Mouse (Mus musculus): ENCODE measurements at regions not wholly inside any gene's neighbourhood (a gene's known extent, or its start where the extent isn't known, plus 50 kb on each side); places are given as distances from the start of the nearest gene placed in this dataset.
"Not testable (repeated sequence)": the region's sequence is repeated elsewhere in the genome, so short reads cannot be mapped to it uniquely, and the experiment has no call there.

DNA sequence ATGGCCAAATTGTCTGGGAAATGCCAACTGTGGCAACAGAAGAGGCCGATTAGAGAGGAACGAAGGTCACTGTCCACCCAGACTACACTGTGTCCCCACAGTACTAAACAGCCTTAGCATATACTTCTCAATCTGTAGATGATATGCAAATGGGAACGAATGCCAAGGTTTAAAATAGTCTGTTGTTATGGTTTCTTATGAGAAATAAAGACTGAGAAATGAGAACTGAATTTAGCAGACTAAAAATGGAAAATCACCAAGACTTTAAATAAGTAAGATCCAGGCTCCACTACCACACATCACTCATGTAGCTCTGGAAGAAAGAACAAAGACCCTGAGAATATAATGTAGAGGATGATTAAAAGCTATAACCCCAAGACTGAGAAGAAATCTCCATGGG lies 121.7 kb upstream of the Gcfc2 start:
- POLR2A ChIA-PET = no interaction called here
- CTCF ChIA-PET = no interaction called here

DNA sequence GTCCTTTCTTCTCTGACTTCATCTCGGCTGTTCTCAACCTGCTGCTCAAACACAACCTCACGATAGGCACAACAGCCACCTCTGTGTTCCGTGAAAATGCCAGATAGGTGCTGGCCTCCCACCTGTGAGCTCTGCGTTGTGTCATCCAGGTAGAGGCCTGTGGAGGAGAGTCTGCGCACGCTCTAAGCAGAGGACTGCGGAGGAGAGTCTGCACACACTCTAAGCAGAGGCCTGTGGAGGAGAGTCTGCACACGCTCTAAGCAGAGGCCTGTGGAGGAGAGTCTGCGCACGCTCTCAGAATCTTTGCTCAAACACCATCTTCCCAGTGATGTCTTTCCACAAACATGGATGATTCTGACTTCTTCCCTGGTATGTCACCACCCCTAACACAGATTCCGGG lies 117.5 kb upstream of the Gcfc2 start:
- ChIA-PET POLR2A (interaction anchor here in 1 of 4 experiments (0.6 kb wide), 1 partner anchor 170 kb away, joined by 3 read pairs; no protein-coding TSS in a partner anchor), CTCF (no interaction called here)

GRCm38 (mm10) chr6:81808712-81809111 lies 114.8 kb upstream of the Gcfc2 start:
- ChIA-PET POLR2A (no interaction called here), CTCF (no interaction called here)

DNA sequence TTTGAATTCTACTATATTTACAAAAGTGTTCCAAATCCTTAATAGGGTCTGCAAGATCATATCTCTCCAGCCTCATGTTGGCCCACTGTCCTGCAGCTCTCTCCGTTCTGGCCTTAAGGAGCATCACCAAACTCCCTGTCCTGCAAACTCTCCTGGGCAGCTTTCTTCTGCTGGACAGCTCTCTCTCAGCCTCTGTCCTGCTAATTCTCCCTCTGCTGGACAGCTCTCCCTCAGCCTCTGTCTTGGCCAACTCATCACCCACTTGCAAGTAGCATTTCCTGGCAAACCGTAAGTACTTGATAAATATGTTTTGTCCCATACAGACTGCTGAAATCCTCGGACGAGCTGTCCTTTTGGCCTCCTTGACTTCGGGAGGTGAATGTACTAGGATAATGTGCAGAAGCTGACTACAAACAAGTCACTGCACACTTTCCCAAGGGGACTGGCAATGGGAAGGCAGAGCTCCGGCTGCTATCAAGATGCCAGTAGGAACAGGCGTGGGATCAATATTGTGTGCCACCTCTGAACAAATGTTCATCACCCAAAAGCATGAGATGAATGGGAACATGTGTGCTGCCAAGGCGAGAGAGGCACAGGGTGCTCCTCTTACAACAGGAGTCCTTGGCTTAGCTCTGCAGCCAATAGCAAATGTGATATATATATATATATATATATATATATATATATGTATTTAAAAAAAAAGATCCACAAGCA lies 108.1 kb upstream of the Gcfc2 start:
- CTCF ChIA-PET = interaction anchor here in 3 of 4 experiments (1.1 to 1.6 kb wide), 3 partner anchors 8 to 20 kb away, joined by 3 to 5 read pairs (median 5); no protein-coding TSS in a partner anchor
- POLR2A ChIA-PET = no interaction called here

- ChIA-PET POLR2A (no interaction called here), CTCF (interaction anchor here in 3 of 4 experiments (1.1 to 1.6 kb wide), 3 partner anchors 9 to 21 kb away, joined by 3 to 5 read pairs (median 5); no protein-coding TSS in a partner anchor)
These were observed 107.5 kb upstream of the Gcfc2 start for GRCm38 (mm10) chr6:81815962-81816338.

GRCm38 (mm10) chr6:81817050-81817827 lies 106.2 kb upstream of the Gcfc2 start:
- ChIA-PET CTCF (interaction anchor here in 3 of 4 experiments (0.5 to 1.3 kb wide), 3 partner anchors 11 to 809 kb away, joined by 3 to 5 read pairs (median 4); no protein-coding TSS in a partner anchor), POLR2A (no interaction called here)

DNA sequence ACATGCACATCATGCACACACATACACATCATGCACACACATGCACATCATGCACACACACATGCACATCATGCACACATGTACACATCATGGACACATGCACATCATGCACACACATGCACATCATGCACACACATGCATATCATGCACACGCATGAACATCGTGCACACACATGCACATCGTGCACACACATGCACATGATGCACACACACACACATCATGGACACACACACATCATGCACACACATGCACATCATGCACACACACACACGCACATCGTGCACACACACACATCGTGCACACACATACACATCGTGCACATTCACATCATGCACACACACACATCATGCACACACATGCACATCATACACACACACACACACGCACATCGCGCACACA lies 104.9 kb upstream of the Gcfc2 start:
- ChIA-PET CTCF (interaction anchor here in 1 of 4 experiments (1.3 kb wide), 1 partner anchor 10 kb away, joined by 5 read pairs; no protein-coding TSS in a partner anchor), POLR2A (no interaction called here)

- ChIA-PET CTCF (interaction anchor here in 1 of 4 experiments (0.6 kb wide), 1 partner anchor 19 kb away, joined by 6 read pairs; no protein-coding TSS in a partner anchor), POLR2A (no interaction called here)
These were observed 103.4 kb upstream of the Gcfc2 start for GRCm38 (mm10) chr6:81820078-81820477.

- ChIA-PET POLR2A (no interaction called here), CTCF (interaction anchor here in 1 of 4 experiments (0.7 kb wide), 2 partner anchors 20 to 929 kb away, joined by 3 to 6 read pairs; no protein-coding TSS in a partner anchor)
These were observed 83.9 kb upstream of the Gcfc2 start for GRCm38 (mm10) chr6:81839474-81840153.

DNA sequence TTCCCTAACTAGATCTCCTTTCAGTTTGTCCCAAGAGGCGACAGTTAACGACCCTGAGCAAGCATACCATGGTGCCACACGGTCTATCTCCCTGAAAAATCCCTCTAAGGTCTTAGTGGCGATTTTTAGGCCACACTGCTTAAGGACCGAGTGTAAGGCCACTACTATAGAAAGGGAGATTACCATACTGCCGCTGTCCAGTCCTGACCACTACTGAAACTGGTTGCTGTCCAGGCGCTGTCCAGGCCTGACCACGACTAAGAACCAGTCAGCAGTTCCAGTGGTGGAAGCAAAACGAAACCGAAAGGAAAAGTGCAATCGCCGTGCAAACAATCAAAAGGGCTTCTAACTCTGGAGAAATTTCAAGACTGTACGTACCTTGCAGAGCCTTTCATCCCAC lies 55.3 kb upstream of the Gcfc2 start:
- POLR2A ChIA-PET = not testable (repeated sequence)

More for the DNA sequence above, 55.3 kb upstream of the Gcfc2 start:
- CTCF ChIA-PET = not testable (repeated sequence)
